Mouse (Mus musculus) left cerebral cortex, postnatal 25 days (tissue): ENCODE data around the gene Slc2a5. TPM values are rescaled to one million over a fixed set of nuclear protein-coding genes. Genes with fewer than 3 reads are reported as not detected.

Source experiments
- DNase-seq, 2 experiments: peaks; one replicate each; pipeline ENCODE4 v3.0.0; 2022; ENCODE audit warnings: low spot score in 2 of 2, mixed read lengths in 1 of 2
- intact Hi-C: fragments of 180-260 bp; cut with DNase I; formaldehyde crosslinking; loops from one replicate; pipeline ENCODE4 v1.15.1; 2025
- total RNA-seq, 2 experiments: library from RNA; stranded (reverse); gene quantifications; 2 replicates each; pipeline ENCODE4 v1.2.3; 2021

Slc2a5 gene
- total RNA-seq, 2 experiments from 2014 or later: 4.9 to 6.3 TPM

- no peak for DNase-seq
- intact Hi-C loops: loop anchor here (5.0 kb wide), 1 partner anchor 291 kb away; no protein-coding TSS in a partner anchor
Measured at GRCm38 (mm10) chr4:150097847-150098246, 21.2 kb upstream of the Slc2a5 start.

DNA sequence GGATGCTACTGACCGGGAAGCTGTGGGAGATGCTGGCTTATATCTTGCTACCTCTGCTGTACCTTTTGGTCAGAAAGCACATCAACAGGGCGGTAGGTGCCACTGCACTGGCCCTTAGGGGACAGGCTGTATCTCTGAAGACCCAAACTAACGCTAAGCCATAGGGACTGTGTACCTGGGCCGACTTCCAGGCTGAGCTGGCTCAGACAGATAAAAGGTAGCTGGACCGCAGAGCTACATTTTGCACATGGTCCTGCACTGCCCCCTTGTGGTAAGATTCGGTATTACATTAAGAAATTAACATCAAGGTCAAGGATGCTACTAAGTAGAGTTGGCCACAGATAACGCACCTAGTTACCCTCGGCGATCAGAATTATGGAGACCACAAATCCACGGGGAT, 20.2 kb upstream of the Slc2a5 start:
- intact Hi-C loops: loop anchor here (1.0 to 5.0 kb wide), 2 partner anchors 64 to 292 kb away; no protein-coding TSS in a partner anchor
- DNase-seq: peak; percentile 76 to 82

DNA sequence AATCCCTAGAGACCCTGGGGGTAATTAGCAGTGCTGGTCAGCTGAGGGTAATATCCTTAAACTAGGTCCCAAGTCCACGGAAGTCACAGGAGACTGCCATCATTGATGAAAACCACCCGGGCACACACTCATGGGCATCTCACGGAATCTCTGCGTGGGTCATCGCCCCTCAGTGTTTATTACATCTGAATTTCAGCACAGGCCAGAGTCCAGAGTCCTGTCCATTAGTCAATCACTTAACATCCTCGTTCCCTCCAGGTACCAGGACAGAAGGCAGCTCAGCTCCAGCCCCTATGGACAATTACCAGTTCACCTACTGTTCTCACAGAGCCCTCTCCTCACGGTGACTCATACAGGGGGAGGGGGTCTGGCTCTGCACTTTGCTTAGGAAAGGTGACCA, 16.3 kb upstream of the Slc2a5 start:
- intact Hi-C loops: no loop called here
- no peak for DNase-seq

DNA sequence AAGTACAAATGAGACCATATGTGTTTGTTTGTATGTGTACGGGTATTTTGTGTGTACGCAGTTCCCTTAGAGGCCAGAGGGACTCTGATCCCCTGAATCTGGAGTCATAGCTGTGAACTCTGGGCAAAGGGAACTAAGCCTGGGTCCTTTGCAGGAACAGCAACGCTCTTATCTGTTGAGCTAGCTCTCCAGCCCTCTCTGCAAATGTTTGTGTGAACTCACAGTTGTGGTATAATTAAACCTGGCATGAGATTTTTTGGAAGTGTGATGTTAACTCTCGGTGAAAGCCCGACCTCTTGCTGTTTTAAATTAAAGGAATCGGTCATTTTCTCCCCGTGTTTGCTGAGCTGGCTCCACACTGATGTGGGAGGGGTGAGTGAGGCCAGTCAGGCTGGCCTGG, 13.4 kb upstream of the Slc2a5 start:
- intact Hi-C loops: no loop called here
- no peak for DNase-seq

DNA sequence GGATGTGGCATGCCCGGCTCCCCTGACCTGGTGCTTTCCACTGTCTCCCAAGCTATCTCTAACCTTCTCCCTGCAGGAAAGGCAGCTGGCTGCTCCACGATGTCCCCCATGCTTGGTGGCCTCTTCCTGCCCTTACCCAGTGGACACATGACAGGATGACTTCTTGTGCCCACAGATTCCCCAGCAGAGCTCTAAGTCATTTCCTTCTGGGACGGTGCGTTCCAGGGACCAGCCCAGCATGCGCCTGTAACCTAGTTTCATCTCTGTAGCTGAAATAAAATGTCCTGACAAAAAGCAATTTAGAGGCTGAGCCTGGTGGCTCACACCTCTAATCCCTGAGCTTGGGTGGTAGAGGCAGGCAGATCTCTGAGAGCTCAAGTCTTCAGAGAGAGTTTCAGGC, 12.4 kb upstream of the Slc2a5 start:
- no peak for DNase-seq
- intact Hi-C loops: no loop called here

- peak in 1 of 2 experiments; percentile 22 for DNase-seq
- intact Hi-C loops: no loop called here
Measured at GRCm38 (mm10) chr4:150109636-150110035, 9.4 kb upstream of the Slc2a5 start.

- DNase-seq: no peak
- intact Hi-C loops: no loop called here
Measured at GRCm38 (mm10) chr4:150110373-150110772, 8.7 kb upstream of the Slc2a5 start.

GRCm38 (mm10) chr4:150112867-150113266, 6.2 kb upstream of the Slc2a5 start:
- DNase-seq: peak; percentile 64 to 69
- intact Hi-C loops: no loop called here

GRCm38 (mm10) chr4:150114505-150115061, 4.5 kb upstream of the Slc2a5 start:
- intact Hi-C loops: no loop called here
- no peak for DNase-seq

GRCm38 (mm10) chr4:150117311-150117710, 1.8 kb upstream of the Slc2a5 start:
- peak; percentile 41 to 61 for DNase-seq
- intact Hi-C loops: no loop called here

DNA sequence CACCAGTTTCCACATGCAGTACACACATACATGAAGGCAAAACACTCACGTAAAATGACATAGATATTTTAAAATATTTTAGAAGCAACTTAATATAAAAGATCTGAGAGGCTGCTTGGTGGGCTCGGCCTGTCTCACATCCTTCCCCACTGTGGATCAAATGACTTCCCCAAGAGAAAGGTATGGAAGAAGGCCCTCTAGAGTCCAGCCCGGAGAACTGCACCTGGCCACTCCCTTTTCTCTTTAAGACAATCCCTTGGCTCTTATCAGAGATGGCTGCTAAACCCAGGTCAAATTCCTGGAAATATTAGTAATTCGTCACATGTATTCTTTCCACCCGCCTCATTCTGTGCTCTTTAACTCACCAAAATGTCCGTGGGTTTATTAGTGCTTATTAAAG, 920 bp upstream of the Slc2a5 start:
- no peak for DNase-seq
- intact Hi-C loops: no loop called here

- DNase-seq: no peak
- intact Hi-C loops: no loop called here
Measured at GRCm38 (mm10) chr4:150119640-150120039, 557 bp downstream of the Slc2a5 start.

DNA sequence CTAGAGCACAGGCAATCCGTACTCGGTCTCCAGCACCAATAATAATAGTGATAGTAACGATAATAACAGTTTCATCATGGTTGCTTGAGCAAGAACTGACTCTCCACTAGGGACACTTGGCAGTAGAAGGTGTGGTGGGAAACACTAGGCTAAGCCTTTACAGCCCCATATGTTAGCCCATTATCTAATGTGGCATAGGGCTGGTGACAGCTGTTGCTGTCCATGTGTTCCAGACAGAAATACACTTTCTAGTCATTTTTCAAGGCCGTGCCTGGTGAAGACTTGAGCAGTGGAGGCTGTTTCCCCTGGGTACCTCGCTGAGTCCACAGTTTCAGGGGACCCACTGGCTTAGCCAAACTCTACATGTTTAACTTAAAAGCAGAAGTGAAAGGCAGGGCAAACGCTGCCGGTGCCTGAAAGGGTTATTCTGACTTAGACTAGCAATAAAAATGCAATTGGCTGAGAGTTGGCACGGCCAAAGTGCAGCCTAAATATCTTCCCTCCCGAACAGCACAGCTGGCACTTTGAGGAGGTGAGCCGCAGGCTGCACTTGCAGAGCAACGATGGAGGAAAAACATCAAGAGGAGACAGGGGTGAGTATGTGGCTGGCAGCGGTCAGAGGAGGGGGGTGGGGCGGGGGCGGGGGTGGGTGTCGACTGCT, 1.2 kb downstream of the Slc2a5 start:
- peak in 1 of 2 experiments; percentile 25 for DNase-seq
- intact Hi-C loops: no loop called here

DNA sequence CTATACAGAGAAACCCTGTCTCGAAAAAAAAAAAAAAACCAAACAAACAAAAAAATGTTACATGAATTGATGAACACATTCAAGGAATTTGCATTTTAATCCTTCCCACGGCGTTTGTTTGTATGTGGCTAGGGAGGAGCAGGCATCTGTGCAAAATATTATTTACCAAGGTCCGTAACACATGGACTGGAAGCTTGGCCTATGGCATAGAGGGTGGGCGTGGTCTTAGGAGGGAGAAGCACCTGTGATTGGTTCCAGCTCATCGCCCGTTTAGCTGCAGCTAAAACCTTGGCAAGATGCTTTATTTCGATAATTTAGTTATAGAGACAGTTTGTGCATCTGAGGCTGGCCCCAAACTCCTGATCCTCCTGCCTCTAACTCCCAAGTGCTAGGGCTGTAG, 2.3 kb downstream of the Slc2a5 start:
- DNase-seq: no peak
- intact Hi-C loops: no loop called here

GRCm38 (mm10) chr4:150122476-150122875, 3.4 kb downstream of the Slc2a5 start:
- no peak for DNase-seq
- intact Hi-C loops: no loop called here

DNA sequence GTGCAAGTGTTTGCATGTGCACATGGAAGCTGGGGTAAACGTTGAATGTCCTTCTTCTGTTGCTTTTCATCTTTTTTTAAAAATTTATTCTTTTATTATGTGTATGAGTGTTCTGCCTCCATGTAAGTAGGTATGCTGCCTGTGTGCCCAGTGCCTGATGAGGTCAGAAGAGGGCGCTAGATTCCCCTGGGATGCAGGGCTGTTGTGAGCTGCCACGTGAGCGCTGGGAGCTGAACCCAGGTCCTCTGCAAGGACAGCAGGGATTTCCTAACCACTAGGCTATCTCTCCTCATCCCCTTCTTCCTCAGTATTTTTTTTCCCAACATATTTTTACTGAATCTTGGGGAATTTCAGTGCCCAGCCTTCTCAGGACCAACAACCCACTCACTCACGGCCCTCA, 7.3 kb downstream of the Slc2a5 start:
- intact Hi-C loops: no loop called here
- DNase-seq: no peak

DNA sequence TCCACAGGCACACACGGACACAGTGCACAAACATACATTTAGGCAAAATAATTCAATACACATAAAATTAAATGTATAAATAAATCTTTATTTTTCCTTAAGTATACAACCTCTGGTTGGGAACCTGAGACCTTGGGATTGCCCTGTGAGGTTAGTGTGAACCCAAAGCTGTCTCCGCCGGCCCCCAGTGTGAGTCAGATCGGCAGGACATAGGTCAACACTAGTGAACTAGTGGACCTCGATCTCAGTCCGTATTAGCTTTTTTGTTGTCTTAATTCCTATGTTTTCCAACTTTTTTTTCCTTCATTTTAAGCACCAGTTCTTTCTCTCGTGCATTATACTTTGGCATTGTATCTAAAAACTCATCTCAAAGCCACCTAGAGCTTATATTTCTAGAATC, 8.8 kb downstream of the Slc2a5 start:
- no peak for DNase-seq
- intact Hi-C loops: no loop called here

GRCm38 (mm10) chr4:150128571-150128970, 9.5 kb downstream of the Slc2a5 start:
- intact Hi-C loops: no loop called here
- DNase-seq: no peak

- DNase-seq: no peak
- intact Hi-C loops: no loop called here
Measured at GRCm38 (mm10) chr4:150130661-150131060, 11.6 kb downstream of the Slc2a5 start.

- intact Hi-C loops: no loop called here
Measured at GRCm38 (mm10) chr4:150132692-150133271, 13.7 kb downstream of the Slc2a5 start.

GRCm38 (mm10) chr4:150135254-150135653, 16.2 kb downstream of the Slc2a5 start:
- intact Hi-C loops: no loop called here
- no peak for DNase-seq

More at GRCm38 (mm10) chr4:150132692-150133271, 13.7 kb downstream of the Slc2a5 start:
- no peak for DNase-seq
